Mouse (Mus musculus) erythroblast, embryonic 14.5 days (primary cell): ENCODE results near the gene Fkbp5.

Experiments used
- GATA1 ChIP-seq: IDR thresholded peaks from 2 replicates; pipeline ENCODE4 v1.6.1; 2012; ENCODE audit warnings: low read length, inconsistent platforms, mixed read lengths
- TAL1 ChIP-seq: IDR thresholded peaks from 3 replicates; pipeline ENCODE4 v1.6.1; 2012; ENCODE audit warnings: low read length, inconsistent platforms, mixed read lengths

GRCm38 (mm10) chr17:28532557-28532956 is 15.2 kb upstream of the Fkbp5 start:
- no peak for TF ChIP-seq TAL1
- no peak for TF ChIP-seq GATA1
